Mouse (Mus musculus): ENCODE results near the gene Cyp2j9.

DNA sequence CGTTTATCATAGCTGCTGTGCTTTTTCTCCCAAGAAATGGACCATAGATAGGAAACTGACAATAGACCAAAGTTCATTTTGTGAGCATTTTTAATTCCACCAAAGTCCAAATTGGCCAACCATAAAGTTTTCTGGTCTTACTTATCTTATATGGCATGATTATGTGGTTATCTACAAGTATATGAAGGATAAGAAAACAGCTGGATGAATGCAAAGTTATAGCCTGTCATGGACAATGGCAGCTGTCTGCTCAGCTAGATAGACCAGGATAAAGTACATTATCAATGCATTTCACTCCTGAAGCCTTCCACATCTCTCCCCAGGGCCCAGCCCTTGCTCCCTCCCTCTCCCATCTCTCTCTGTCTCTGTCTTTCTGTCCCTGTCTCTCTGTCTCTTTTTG is 30.9 kb downstream of the Cyp2j9 start:
- no peak for TF ChIP-seq CTCF (IDR thresholded peaks at IDR 0.05; ENCODE audit: low read depth, low read length)
- TF ChIP-seq POLR2A (IDR thresholded peaks at IDR 0.05; ENCODE audit: borderline replicate concordance, low read depth, low read length): no peak

Measured in bone marrow macrophage, adult 2 months (primary cell).